Mouse (Mus musculus) spleen, embryonic (tissue): ENCODE results near the gene Ubald2.
"Not testable (repeated sequence)": the region's sequence is repeated elsewhere in the genome, so short reads cannot be mapped to it uniquely, and the experiment has no call there.

Experiments used
- CTCF ChIA-PET: fragments of 350-600 bp; sonication (Branson Sonifier 250); formaldehyde crosslinking; loops from one replicate; lab custom pipeline; 2022; lab: Charles Lee

Ubald2 gene

DNA sequence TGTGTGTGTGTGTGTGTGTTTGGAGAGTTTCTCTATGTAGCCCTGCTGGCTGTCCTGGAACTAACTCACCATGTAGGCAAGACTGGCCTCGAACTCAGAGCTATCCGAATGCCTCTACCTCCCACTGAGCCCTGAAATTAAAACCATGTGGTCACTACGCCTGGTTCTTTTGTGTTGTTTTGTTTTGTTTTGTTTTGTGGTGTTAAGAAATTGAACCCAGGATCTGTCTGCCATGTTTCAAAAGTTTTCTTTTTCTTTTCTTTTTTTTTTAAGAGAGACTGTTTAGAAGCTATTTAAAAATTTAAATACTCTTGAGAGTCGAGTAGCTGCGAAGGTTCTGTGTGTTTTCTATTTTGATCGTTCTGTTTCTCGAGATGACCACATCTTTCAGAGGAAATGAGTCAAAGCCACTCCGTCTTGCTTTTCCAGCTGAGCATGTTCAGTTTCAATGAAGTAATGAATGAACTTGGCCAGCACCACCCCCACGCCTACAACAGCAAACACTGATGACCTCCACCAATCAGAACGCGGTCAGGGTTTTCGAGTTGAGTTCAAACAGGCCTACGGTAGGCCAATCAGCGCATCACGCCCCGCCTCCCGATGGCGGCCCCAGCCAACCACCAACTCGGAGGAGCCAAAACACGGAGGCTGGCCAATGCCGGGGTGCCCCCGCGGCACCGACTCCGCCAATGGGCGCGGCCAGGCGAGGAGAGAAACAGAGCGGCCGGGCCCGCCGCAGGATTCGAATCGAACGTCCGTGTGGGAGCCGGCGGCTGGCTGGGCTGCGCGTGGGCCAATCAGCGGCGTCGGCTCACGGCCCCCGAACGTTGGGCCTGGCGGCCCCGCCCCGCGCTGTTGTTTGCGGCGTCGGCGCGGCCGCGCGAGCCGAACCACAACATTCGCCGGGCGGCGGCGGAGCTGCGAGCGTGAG lies at the start of gene Ubald2:
TSS of gene Ubald2 (plus strand) at position 739 of the 931 bp plus-strand sequence.
- CTCF ChIA-PET: interaction anchor here (0.5 to 1.1 kb wide), 5 partner anchors 9 to 422 kb away, joined by 3 to 17 read pairs (median 4); no protein-coding TSS in a partner anchor

DNA sequence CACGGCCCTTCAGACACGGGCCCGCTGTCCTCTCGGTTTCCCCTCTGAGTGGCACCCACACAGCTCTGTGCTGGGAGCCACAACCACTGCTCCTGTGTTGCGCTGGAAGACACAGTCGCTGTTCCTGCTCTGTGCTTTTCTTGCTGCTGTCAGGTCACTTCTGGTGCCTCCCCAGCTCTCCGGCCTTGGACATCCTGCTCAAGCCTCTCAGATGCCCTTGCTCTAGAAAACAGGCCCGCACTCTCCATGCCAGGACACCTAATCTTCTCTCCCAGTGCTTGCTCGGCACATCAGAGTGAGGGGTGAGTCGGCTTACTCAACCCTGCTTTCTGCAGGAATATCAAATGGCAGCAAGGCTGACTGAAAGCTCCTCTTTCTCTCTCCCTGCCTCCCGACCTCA lies 49.7 kb upstream of the Ubald2 start:
- CTCF ChIA-PET: interaction anchor here (1.3 kb wide), 1 partner anchor 62 kb away, joined by 4 read pairs; no protein-coding TSS in a partner anchor

DNA sequence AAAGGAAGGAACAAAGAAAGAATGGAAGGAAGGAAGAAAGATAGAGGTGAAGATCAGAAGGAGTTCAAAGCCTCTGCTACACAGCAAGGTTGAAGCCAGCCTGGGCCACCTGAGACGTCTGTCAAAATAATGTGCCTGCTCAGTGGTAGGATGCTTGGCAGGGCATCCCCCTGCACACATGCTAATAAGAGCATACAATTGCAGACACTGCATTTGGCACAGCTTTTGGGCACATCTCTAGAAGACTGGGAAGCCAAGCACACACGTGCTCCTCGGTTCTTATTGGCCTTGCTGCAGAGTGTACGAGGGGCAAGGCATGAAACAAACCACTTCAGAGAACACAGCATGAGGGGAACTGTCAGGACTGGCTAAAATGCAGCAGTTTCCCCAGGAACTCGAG lies 47.9 kb upstream of the Ubald2 start:
- CTCF ChIA-PET: interaction anchor here (1.0 kb wide), 1 partner anchor 7 kb away, joined by 3 read pairs; no protein-coding TSS in a partner anchor

DNA sequence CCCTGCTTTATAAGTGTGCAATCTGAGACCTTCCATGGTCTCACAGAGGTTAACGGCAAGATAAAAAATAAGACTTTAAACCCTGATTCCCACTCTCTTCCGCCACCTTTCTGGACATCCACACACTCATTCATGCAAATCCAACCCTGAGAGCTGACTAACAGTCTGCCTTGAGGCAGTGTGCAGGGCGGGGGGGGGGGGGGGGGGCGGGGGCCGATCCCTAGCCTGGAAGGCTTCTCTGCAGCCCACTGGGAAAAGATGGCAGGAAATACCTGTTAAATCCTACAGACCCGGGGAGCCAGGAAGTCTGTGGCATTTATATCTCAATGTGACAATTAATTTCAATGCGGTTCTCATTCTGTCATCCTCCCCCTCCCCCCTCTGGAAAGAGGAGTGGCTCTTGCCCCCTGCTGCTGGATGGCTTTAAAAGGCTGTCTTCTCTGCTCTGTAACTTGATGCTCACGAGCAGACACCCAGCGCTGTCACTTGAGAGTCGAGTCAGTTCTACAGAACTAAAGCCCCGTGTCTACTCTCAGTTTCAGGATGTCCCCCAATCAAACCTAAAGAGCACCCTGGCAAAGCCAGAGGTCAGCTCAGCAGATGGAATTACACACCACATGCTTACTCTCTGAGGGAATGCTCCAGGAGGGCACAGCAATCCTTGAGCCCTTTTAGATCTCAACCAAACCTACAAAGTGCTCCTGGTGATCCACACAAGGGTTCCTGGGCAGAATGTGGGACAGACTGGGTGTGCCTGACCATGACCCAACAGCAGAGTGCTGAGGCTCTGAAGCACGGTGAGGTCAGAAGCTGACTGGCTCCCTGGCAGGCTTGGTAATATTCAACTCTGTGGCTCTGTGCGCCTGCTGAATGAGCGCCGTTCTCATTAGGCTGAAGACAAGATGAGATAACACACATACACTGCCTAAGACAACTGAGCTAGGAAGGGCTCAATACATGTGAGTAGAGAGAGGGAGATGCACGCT lies 46.5 kb upstream of the Ubald2 start:
- CTCF ChIA-PET: interaction anchor here (0.5 to 1.0 kb wide), 5 partner anchors 9 to 1022 kb away, joined by 3 to 4 read pairs (median 3); no protein-coding TSS in a partner anchor

DNA sequence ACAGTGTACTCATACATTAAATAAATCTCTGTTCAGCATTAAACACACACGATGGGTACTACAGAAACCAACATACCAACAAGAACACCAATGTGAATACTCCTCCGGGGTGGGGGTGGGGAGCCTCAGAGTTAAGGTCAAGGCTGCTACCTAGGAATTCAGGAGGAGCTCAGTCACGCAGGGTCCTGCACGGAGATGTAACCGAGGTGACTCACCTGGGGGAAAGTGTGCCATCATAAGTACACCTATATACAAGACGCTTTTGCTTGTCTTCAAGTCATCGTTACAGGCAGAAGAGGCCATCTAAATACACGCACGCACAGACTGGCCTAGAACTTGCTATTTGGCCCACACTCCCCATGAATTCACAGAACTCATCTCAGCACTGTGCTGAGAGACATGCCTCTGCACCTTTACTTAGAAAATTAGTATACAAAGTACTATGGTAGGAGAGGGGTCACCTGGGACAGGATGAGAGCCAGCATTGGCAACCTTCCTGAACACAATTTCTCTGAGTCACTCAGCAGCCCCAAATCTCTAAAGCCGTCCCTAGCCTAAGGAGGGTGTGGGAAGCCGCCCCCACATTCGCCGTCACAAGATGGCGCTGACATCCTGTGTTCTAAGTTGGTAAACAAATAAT lies 44.9 kb upstream of the Ubald2 start:
- CTCF ChIA-PET: no interaction called here

DNA sequence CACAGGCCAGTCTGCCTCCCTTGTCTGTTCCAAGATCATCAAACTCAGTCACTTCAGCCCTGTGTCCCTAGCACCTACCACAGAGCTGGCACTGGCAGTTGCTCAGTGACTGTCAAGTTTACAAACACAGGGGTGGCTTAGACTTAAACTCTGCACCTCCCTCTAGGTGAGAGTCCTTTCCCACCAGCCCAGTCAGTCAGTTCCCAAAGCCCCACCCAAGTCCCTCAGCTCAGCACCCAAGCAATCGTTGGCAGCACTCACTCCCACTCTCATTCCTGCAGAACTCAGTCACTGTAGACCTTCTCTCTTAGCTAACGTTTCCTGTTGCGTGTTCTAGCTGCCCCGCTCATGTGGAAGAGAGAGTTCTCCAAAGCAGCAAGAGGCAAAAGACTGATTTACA lies 39.1 kb upstream of the Ubald2 start:
- CTCF ChIA-PET: interaction anchor here (1.0 to 1.4 kb wide), 2 partner anchors 51 to 69 kb away, joined by 3 to 4 read pairs; no protein-coding TSS in a partner anchor

DNA sequence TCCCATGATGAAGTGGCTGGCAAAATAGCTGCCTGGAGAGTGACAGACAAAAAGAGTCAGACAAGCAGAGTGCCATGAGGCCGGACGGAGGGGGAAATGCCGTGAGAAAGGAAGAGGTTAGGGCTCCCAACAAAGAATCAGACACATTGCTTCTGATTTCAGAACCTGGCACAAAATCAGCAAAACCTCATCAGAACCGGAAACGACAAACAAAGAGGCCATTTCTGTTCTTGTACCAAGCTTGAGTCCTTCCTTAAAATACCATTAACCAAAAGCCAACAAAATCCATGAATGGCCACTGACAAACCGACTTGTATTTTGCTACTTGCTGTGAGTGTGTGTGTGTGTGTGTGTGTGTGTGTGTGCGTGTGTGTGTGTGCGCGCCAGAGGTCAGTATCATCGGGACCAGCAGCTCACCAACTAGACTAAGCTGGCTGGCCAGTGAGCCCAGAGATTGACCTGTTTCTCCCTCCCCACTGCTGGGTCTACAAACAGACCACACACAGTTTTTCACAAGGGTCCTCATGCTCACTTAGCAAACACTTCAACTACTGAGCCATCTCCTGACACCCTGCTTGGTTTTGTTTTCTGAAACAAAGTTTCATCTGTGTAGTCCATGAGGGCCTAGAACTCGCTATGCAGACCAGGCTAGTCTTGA lies 37.5 kb upstream of the Ubald2 start:
- CTCF ChIA-PET: interaction anchor here (0.6 kb wide), 1 partner anchor 39 kb away, joined by 3 read pairs; no protein-coding TSS in a partner anchor

DNA sequence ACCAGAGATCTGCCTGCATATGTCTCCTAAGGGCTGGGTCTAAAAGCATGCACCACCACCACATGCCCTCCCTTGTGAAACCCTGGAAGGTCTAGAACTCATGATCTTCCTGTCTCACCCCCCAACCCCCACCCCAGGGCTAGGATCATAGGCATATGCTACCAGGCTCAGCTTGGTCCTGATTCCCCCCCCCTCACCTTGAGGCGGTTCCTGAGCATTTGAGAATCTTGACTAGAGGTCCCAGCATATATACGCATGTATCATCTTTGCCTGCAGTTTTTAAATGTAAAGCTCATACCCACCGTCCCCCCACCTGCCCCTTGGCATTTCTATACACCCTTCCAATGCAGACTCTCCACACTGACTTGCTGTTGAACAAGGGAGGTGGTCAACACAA lies 37.0 kb upstream of the Ubald2 start:
- CTCF ChIA-PET: interaction anchor here (0.6 kb wide), 1 partner anchor 39 kb away, joined by 3 read pairs; no protein-coding TSS in a partner anchor

DNA sequence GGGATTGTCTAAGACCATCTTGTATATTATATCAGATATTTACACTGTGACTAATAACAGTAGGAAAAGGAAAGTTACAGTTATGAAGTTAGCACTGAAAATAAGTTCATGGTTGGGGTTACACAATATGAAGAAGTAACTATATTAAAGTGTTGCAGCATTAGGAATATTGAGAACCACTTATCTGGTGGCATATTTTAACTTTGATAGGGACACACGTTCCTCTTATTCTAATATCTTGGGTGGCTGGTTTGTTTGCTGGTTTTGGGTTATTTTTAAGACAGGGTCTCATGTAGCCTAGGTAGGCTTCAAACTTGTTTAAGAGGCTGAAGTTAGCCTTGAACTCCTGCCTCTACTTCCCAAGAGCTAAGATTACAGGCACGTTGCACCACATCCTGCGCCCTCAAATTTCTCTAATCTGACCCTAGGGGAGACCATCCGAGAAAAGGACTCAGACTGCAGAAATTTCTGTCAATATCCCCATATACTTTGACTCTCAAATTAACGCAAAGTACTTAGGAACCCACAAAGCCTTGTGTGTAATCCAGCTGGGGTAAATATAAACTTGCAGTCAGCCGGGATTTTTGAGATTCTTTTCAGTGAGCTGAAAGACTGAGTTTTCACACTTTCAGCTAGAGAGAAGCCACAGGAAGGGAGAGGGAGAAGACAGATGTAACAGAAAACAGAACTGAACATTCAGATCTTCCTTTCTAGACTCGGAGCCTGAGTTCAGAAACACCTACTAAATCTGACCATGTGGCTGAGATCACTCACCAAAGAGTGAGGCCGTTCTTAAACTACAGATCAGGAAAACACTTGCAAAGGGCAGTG lies 36.2 kb upstream of the Ubald2 start:
- CTCF ChIA-PET: no interaction called here

DNA sequence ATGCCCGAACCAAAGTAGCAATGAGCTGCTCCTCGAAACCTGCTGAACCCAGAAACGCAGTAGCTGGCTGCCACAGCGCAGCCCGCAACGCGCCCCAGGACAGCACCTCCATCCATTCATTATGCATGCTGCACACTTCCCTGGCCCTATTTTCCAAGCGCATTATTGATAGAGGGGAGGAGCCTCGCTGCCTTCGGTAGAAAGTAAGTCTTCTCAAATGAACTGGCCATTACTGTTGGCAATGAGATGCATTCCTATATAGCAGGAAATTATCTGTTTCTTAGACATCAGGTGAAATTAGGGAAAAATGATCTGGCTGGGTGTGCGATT lies 35.6 kb upstream of the Ubald2 start:
- CTCF ChIA-PET: no interaction called here

DNA sequence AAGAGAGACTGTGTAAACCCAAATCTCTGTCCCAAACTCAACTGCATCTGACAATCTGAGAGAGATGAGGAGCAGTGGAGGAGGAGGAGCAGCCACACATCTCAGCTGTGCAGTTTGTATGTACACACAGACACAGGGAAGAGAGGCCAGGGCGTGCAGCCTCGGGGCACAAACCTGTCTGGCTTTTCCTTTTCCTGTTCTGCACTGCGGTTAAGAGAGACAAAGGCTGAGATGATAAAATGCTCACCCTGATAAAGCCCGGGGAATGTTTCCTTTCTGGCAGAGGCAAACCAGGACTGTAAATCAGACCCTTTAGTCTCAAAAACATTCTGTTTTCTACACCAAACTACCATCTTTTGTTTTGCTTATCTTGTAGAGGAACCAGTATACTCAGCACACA lies 33.3 kb upstream of the Ubald2 start:
- CTCF ChIA-PET: no interaction called here

DNA sequence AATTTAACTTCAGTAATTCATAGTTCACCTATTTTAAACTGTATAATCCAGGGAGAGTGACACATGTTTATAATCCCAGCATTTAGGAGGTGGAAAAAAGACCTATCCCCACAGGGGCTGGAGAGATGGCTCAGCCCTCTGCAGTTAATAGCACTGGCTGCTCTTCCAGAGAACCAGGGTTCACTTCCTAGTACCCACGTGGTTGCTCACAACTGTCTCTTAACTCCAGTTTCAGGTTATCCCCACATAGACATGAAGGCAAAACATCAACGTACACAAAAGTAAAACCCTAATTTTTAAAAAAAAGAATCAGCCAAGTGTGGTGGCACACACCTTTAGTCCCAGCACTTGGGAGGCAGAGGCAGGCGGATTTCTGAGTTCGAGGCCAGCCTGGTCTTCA lies 28.3 kb upstream of the Ubald2 start:
- CTCF ChIA-PET: interaction anchor here (0.5 to 0.7 kb wide), 2 partner anchors 41 to 215 kb away, joined by 4 to 7 read pairs; no protein-coding TSS in a partner anchor

DNA sequence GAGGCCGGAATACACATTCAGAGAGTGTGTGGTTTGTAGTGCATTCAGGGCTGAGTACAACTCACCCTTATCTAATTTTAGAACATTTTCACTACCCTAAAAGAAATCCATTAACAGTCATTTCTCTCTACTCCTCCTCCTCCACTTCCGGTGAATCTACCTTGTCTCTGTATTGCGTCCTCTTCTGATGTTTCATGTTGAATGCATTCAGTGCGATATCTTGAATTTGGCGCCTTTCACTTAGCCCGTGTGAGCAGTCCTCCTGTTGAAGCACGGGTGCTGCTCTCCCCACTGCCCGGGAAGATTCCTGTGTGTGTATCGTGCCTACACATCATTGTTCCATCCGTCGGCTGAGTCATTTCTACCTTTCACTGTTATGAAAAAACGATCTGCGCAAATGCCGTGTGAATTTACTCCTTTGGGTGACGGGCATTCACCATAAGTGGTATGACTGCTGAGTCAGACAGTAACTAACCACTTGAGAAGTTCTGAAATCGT lies 27.6 kb upstream of the Ubald2 start:
- CTCF ChIA-PET: interaction anchor here (0.8 kb wide), 1 partner anchor 16 kb away, joined by 3 read pairs; no protein-coding TSS in a partner anchor

DNA sequence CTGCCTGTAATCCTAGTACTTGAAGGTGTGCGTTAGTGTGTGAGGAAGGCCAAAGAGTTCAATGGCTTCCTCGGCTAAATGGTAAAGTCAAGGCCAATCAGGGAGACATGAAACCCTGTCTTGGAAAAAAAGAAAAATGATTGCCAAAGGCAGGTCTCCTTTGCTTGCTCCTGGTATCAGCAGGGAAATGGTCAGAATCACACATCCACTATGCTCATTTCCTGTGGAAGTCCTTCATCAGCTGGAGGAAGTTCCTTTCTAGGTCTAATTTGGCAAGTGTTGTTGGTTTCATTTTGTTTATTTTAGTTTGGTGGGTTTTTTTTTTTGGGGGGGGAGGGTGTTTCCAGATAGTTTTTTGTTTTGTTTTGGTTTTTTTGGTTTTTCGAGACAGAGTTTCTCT lies 24.9 kb upstream of the Ubald2 start:
- CTCF ChIA-PET: interaction anchor here (0.7 to 0.9 kb wide), 2 partner anchors 197 to 388 kb away, joined by 6 to 8 read pairs; no protein-coding TSS in a partner anchor

DNA sequence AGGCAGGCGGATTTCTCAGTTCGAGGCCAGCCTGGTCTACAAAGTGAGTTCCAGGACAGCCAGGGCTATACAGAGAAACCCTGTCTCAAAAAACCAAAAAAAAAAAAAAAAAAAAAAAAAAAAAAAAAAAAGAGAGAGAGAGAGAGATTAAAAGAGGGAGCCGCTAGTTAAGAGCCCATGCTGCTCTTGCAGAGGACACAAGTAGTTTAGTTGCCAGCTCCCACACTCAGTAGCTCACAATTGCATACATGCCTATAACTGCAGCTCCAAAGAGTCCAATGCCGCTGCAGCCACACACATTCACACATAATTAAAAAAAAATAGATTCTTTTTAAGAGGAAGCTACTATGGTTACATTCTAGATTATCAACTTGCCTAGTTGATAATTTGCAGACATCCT lies 23.5 kb upstream of the Ubald2 start:
- CTCF ChIA-PET: not testable (repeated sequence)

DNA sequence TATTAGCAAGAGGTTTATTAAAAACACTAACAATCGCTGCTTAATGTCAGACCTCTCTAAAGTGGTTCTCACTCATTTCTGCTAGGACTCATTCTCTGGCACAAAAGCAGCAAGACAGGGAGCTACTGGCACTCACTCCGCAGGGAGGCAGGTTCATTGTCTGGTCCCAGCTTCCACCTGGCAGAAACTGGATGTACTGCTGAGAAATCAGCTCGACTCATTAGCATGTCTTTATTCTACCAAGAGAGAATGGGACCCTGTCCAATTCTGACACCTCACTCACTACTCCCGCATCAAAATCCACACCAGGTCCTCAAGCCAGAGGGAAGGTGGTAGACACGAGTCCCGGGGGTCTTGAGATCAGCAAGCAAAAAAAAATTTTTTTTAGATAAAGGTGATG lies 22.3 kb upstream of the Ubald2 start:
- CTCF ChIA-PET: interaction anchor here (0.7 to 1.0 kb wide), 2 partner anchors 26 to 31 kb away, joined by 3 to 4 read pairs; no protein-coding TSS in a partner anchor

DNA sequence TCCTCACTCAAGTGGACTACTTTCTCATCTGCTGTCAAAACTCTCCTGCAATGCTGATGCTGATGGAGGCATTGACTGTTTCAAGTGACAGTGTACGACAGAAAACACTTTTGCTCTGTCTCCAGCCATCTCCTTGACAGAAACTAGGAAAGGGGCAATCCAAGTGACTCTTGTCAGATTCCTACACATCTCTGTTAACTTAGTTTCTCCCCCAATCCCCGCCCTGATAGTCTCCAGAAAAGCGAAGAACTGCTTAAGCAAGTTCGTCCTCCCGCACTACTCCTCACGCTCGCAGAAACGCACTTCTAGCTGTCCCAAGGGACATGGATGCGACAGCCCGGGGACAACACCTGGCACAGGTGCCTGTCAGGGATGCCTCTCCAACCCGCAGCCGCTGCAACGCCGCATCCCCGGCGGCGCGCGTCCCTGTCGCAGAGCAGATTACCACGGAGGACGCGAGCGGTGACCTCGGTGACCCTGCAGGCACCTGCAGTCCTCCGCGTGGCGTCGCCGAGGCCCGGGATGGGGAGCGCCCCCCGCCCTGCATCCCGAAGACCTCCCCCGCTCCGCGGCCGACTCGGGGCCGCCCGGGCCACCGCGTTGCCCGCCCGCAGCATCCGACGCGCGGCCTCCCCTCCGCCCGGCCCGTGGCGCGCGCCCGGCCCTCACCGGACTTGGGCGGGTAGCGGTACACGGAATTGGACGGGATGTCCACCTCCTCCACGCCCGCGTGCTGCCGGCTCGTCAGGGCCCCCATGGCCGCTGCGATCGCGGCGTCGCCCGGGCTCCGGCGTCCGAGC lies 21.7 kb upstream of the Ubald2 start:
- CTCF ChIA-PET: interaction anchor here (0.7 to 1.0 kb wide), 2 partner anchors 25 to 32 kb away, joined by 3 to 4 read pairs; no protein-coding TSS in a partner anchor
